Mouse (Mus musculus) hindbrain, embryonic 14.5 days (tissue): ENCODE results near the gene Card6. TPM values are rescaled to one million over a fixed set of nuclear protein-coding genes. Genes with fewer than 3 reads are reported as not detected.

Experiments used
- polyA plus RNA-seq: library from polyadenylated mRNA; unstranded; fragments of >200 nt; fragmentation: Nextera tagmentation; extraction: Ambion mirVana; gene quantifications from 2 replicates; pipeline ENCODE4 v1.2.1, GENCODE M21; 2014

The Card6 gene
- polyA plus RNA-seq, 1 experiment from 2014 or later = 0.79 TPM

Other genes starting within 250 kb of the Card6 start
- not detected in 2 replicates for gene Mroh2b, start 209.8 kb downstream of the Card6 start, polyA plus RNA-seq
- 0.08 and 0.09 TPM in 2 replicates for gene C7, start 44.8 kb downstream of the Card6 start, polyA plus RNA-seq
- gene Rpl37, start 8.1 kb upstream of the Card6 start, polyA plus RNA-seq = 357 and 463 TPM in 2 replicates
- 18.2 and 18.5 TPM in 2 replicates for gene Prkaa1, start 35.3 kb upstream of the Card6 start, polyA plus RNA-seq
- gene Ttc33, start 77.0 kb upstream of the Card6 start, polyA plus RNA-seq = 58.7 and 61.0 TPM in 2 replicates
- gene Ptger4, start 135.6 kb upstream of the Card6 start, polyA plus RNA-seq = 4.1 and 5.1 TPM in 2 replicates